Mouse (Mus musculus) gastrocnemius, postnatal 14 days (tissue): ENCODE data around the gene Elfn2. TPM values are rescaled to one million over a fixed set of nuclear protein-coding genes. Genes with fewer than 3 reads are reported as not detected.

ENCODE experiments used
- DNase-seq: peaks from one replicate; pipeline ENCODE4 v3.0.0; 2021; ENCODE audit warnings: mixed read lengths
- intact Hi-C: fragments of 180-260 bp; cut with DNase I; formaldehyde crosslinking; loops from one replicate; pipeline ENCODE4 v1.15.1; 2025; ENCODE audit warnings: low total_unique reads
- total RNA-seq, 2 experiments: library from RNA; stranded (reverse); gene quantifications; 2 replicates each; pipeline ENCODE4 v1.2.3; 2021

The Elfn2 gene
- total RNA-seq, 2 experiments from 2014 or later, result 0.07 to 0.62 TPM

- DNase-seq, result peak; percentile 40
- intact Hi-C loops, result no loop called here
These were observed 26.1 kb downstream of the Elfn2 start for GRCm38 (mm10) chr15:78692505-78692904.

GRCm38 (mm10) chr15:78690716-78691115 lies 27.9 kb downstream of the Elfn2 start:
- no peak for DNase-seq
- intact Hi-C loops, result no loop called here

GRCm38 (mm10) chr15:78686910-78687309 lies 31.7 kb downstream of the Elfn2 start:
- DNase-seq, result no peak
- intact Hi-C loops, result no loop called here

GRCm38 (mm10) chr15:78684111-78684510 lies 34.5 kb downstream of the Elfn2 start:
- intact Hi-C loops, result no loop called here
- DNase-seq, result peak; percentile 24

- no peak for DNase-seq
- intact Hi-C loops, result no loop called here
These were observed 35.1 kb downstream of the Elfn2 start for GRCm38 (mm10) chr15:78683474-78683873.

- DNase-seq, result peak; percentile 31
- intact Hi-C loops, result no loop called here
These were observed 36.8 kb downstream of the Elfn2 start for GRCm38 (mm10) chr15:78681781-78682180.

GRCm38 (mm10) chr15:78681301-78681700 lies 37.3 kb downstream of the Elfn2 start:
- intact Hi-C loops, result no loop called here
- peak; percentile 25 for DNase-seq

- no peak for DNase-seq
- intact Hi-C loops, result no loop called here
These were observed 38.3 kb downstream of the Elfn2 start for GRCm38 (mm10) chr15:78680291-78680690.

GRCm38 (mm10) chr15:78677708-78678107 lies 40.9 kb downstream of the Elfn2 start:
- DNase-seq, result no peak
- intact Hi-C loops, result no loop called here

GRCm38 (mm10) chr15:78677015-78677414 lies 41.6 kb downstream of the Elfn2 start:
- intact Hi-C loops, result no loop called here
- no peak for DNase-seq

GRCm38 (mm10) chr15:78674912-78675412 lies 43.6 kb downstream of the Elfn2 start:
- intact Hi-C loops, result no loop called here
- no peak for DNase-seq

GRCm38 (mm10) chr15:78673436-78673835 lies 45.1 kb downstream of the Elfn2 start:
- DNase-seq, result no peak
- intact Hi-C loops, result no loop called here

- DNase-seq, result peak; percentile 31
- intact Hi-C loops, result no loop called here
These were observed 48.2 kb downstream of the Elfn2 start for GRCm38 (mm10) chr15:78670341-78670740.

GRCm38 (mm10) chr15:78669221-78669871 lies 49.2 kb downstream of the Elfn2 start:
- no peak for DNase-seq
- intact Hi-C loops, result no loop called here

GRCm38 (mm10) chr15:78664268-78664667 lies 54.3 kb downstream of the Elfn2 start:
- no peak for DNase-seq
- intact Hi-C loops, result no loop called here

GRCm38 (mm10) chr15:78651169-78651568 lies 67.4 kb downstream of the Elfn2 start:
- no peak for DNase-seq
- intact Hi-C loops, result no loop called here

GRCm38 (mm10) chr15:78647746-78648145 lies 70.8 kb downstream of the Elfn2 start:
- intact Hi-C loops, result no loop called here
- DNase-seq, result no peak

- DNase-seq, result no peak
- intact Hi-C loops, result no loop called here
These were observed 74.0 kb downstream of the Elfn2 start for GRCm38 (mm10) chr15:78644606-78645005.

- intact Hi-C loops, result no loop called here
- DNase-seq, result no peak
These were observed 74.9 kb downstream of the Elfn2 start for GRCm38 (mm10) chr15:78643633-78644032.

- intact Hi-C loops, result no loop called here
- DNase-seq, result peak; percentile 69
These were observed 83.3 kb downstream of the Elfn2 start for GRCm38 (mm10) chr15:78635231-78635630.

- no peak for DNase-seq
- intact Hi-C loops, result no loop called here
These were observed 84.4 kb downstream of the Elfn2 start for GRCm38 (mm10) chr15:78634095-78634737.
